Mouse (Mus musculus) midbrain, embryonic 10.5 days (tissue): ENCODE measurements around the gene 9430015G10Rik. TPM values are rescaled to one million over a fixed set of nuclear protein-coding genes. Genes with fewer than 3 reads are reported as not detected.

ENCODE experiments used
- DNase-seq: peaks from one replicate; pipeline ENCODE4 v3.0.0-alpha.2; 2017; ENCODE audit warnings: low spot score
- H3K27ac ChIP-seq: fragments of 300-500 bp; sonication (generic); replicated peaks from 2 replicates; pipeline ENCODE4 v1.5.1; 2016; ENCODE audit warnings: mild to moderate bottlenecking
- H3K27me3 ChIP-seq: fragments of 300-500 bp; sonication (generic); 2 replicates; pipeline ENCODE4 v1.6.1; 2016; ENCODE audit warnings: low read depth, mild to moderate bottlenecking; ENCODE audit not compliant: poor library complexity, severe bottlenecking
- H3K36me3 ChIP-seq: fragments of 300-500 bp; sonication (generic); 2 replicates; pipeline ENCODE4 v1.6.1; 2016; ENCODE audit warnings: mild to moderate bottlenecking, moderate library complexity
- H3K4me1 ChIP-seq: fragments of 300-500 bp; sonication (generic); 2 replicates; pipeline ENCODE4 v1.6.1; 2016
- H3K4me3 ChIP-seq: fragments of 300-500 bp; sonication (generic); 2 replicates; pipeline ENCODE4 v1.5.1; 2016; ENCODE audit warnings: mild to moderate bottlenecking, moderate library complexity
- H3K9me3 ChIP-seq: fragments of 300-500 bp; sonication (generic); replicated peaks from 2 replicates; pipeline ENCODE4 v1.6.1; 2016; ENCODE audit warnings: mild to moderate bottlenecking
- WGBS: fragments of 180-500 bp; shearing (Covaris S2); methylation state at CpG from one replicate; pipeline ENCODE4 v1.1.7; 2016; 5-methylcytosine and 5-hydroxymethylcytosine counted together
- polyA plus RNA-seq: library from polyadenylated mRNA; unstranded; fragments of >200 nt; fragmentation: Nextera tagmentation; extraction: Ambion mirVana; gene quantifications from 2 replicates; pipeline ENCODE4 v1.2.1, GENCODE M21; 2016

Gene 9430015G10Rik
- polyA plus RNA-seq, 1 experiment from 2014 or later, result 76.5 TPM

GRCm38 (mm10) chr4:156108606-156109546, 906 bp upstream of the 9430015G10Rik start:
- peaks cover 11% of the 10 kb centered on the region for H3K4me1 ChIP-seq
- H3K36me3 ChIP-seq, result peaks cover 8% of the 10 kb centered on the region; the same call in 1 of the 2 replicates
- H3K27me3 ChIP-seq, result no peaks in the 10 kb centered on the region
- peak overlapping the region; percentile 92 for H3K27ac ChIP-seq
- peak overlapping the region; percentile 85 for H3K4me3 ChIP-seq
- WGBS, result 37% methylated on average over 13 of the region's 13 CpGs
- DNase-seq, result peak; percentile 59
- H3K9me3 ChIP-seq, result no peaks in the 10 kb centered on the region

- no peaks in the 10 kb centered on the region for H3K4me1 ChIP-seq
- no peak overlapping the region for H3K27ac ChIP-seq
- peaks cover 91% of the 10 kb centered on the region for H3K36me3 ChIP-seq
- no peaks in the 10 kb centered on the region for H3K9me3 ChIP-seq
- no peak for DNase-seq
- H3K27me3 ChIP-seq, result no peaks in the 10 kb centered on the region
- 96% methylated on average over 7 of the region's 7 CpGs for WGBS
- H3K4me3 ChIP-seq, result no peak overlapping the region
These were observed 14.3 kb downstream of the 9430015G10Rik start for GRCm38 (mm10) chr4:156124077-156124476.

GRCm38 (mm10) chr4:156125393-156125792, 15.6 kb downstream of the 9430015G10Rik start:
- Histone ChIP-seq H3K36me3 (peaks cover 77% of the 10 kb centered on the region), H3K9me3 (no peaks in the 10 kb centered on the region), H3K27me3 (no peaks in the 10 kb centered on the region), H3K27ac (no peak overlapping the region), H3K4me1 (no peaks in the 10 kb centered on the region), H3K4me3 (no peak overlapping the region)
- no peak for DNase-seq
- 97% methylated on average over 6 of the region's 6 CpGs for WGBS

GRCm38 (mm10) chr4:156126841-156127240, 17.1 kb downstream of the 9430015G10Rik start:
- no peaks in the 10 kb centered on the region for H3K9me3 ChIP-seq
- H3K36me3 ChIP-seq, result peaks cover 63% of the 10 kb centered on the region
- no peak overlapping the region for H3K4me3 ChIP-seq
- no peaks in the 10 kb centered on the region for H3K4me1 ChIP-seq
- H3K27ac ChIP-seq, result no peak overlapping the region
- H3K27me3 ChIP-seq, result no peaks in the 10 kb centered on the region
- DNase-seq, result no peak
- 93% methylated on average over 7 of the region's 7 CpGs for WGBS

- no peaks in the 10 kb centered on the region for H3K27me3 ChIP-seq
- H3K9me3 ChIP-seq, result no peaks in the 10 kb centered on the region
- no peak overlapping the region for H3K27ac ChIP-seq
- H3K4me3 ChIP-seq, result no peak overlapping the region
- H3K4me1 ChIP-seq, result no peaks in the 10 kb centered on the region
- H3K36me3 ChIP-seq, result peaks cover 44% of the 10 kb centered on the region
- 87% methylated on average over 5 of the region's 5 CpGs for WGBS
- DNase-seq, result no peak
These were observed 19.0 kb downstream of the 9430015G10Rik start for GRCm38 (mm10) chr4:156128746-156129145.

- WGBS, result 86% methylated on average over 15 of the region's 15 CpGs
- no peak within 1 kb of the TSS for H3K4me3 ChIP-seq
- peaks cover 27% of the 10 kb centered on the region for H3K36me3 ChIP-seq
- DNase-seq, result no peak
- no peaks in the 10 kb centered on the region for H3K27me3 ChIP-seq
- H3K9me3 ChIP-seq, result no peaks in the 10 kb centered on the region
- no peaks in the 10 kb centered on the region for H3K4me1 ChIP-seq
- no peak within 1 kb of the TSS for H3K27ac ChIP-seq
These were observed 20.7 kb downstream of the 9430015G10Rik start, which contains the start of gene Rnf223 for GRCm38 (mm10) chr4:156130436-156130835. Gene Rnf223 (plus strand): TSS chr4:156130513.

GRCm38 (mm10) chr4:156130940-156131339, 21.2 kb downstream of the 9430015G10Rik start:
- DNase-seq, result no peak
- H3K27ac ChIP-seq, result no peak overlapping the region
- H3K27me3 ChIP-seq, result no peaks in the 10 kb centered on the region
- H3K4me1 ChIP-seq, result no peaks in the 10 kb centered on the region
- 82% methylated on average over 10 of the region's 10 CpGs for WGBS
- no peaks in the 10 kb centered on the region for H3K9me3 ChIP-seq
- peaks cover 22% of the 10 kb centered on the region for H3K36me3 ChIP-seq
- H3K4me3 ChIP-seq, result no peak overlapping the region

GRCm38 (mm10) chr4:156133334-156133733, 23.6 kb downstream of the 9430015G10Rik start:
- WGBS, result 70% methylated on average over 5 of the region's 5 CpGs
- H3K27ac ChIP-seq, result no peak overlapping the region

GRCm38 (mm10) chr4:156133943-156134605, 24.3 kb downstream of the 9430015G10Rik start:
- no peak for DNase-seq
- no peaks in the 10 kb centered on the region for H3K4me1 ChIP-seq
- no peaks in the 10 kb centered on the region for H3K27me3 ChIP-seq
- no peak overlapping the region; the same call in 1 of the 2 replicates for H3K27ac ChIP-seq
- H3K4me3 ChIP-seq, result no peak overlapping the region
- 84% methylated on average over 12 of the region's 12 CpGs for WGBS
- peaks cover 11% of the 10 kb centered on the region for H3K9me3 ChIP-seq
- no peaks in the 10 kb centered on the region for H3K36me3 ChIP-seq

More at GRCm38 (mm10) chr4:156133334-156133733, 23.6 kb downstream of the 9430015G10Rik start:
- H3K4me3 ChIP-seq, result no peak overlapping the region
- H3K27me3 ChIP-seq, result no peaks in the 10 kb centered on the region
- peaks cover 4% of the 10 kb centered on the region for H3K9me3 ChIP-seq
- no peaks in the 10 kb centered on the region for H3K4me1 ChIP-seq
- no peaks in the 10 kb centered on the region; the same call in 1 of the 2 replicates for H3K36me3 ChIP-seq
- no peak for DNase-seq

- Histone ChIP-seq H3K36me3 (no peaks in the 10 kb centered on the region), H3K4me3 (no peak overlapping the region), H3K27ac (no peak overlapping the region), H3K27me3 (no peaks in the 10 kb centered on the region), H3K4me1 (no peaks in the 10 kb centered on the region), H3K9me3 (peaks cover 12% of the 10 kb centered on the region)
- DNase-seq, result no peak
- 94% methylated on average over 13 of the region's 13 CpGs for WGBS
These were observed 25.3 kb downstream of the 9430015G10Rik start for GRCm38 (mm10) chr4:156135112-156135511.

- no peaks in the 10 kb centered on the region for H3K4me1 ChIP-seq
- no peak for DNase-seq
- no peak overlapping the region for H3K4me3 ChIP-seq
- no peaks in the 10 kb centered on the region for H3K27me3 ChIP-seq
- H3K9me3 ChIP-seq, result peaks cover 12% of the 10 kb centered on the region
- WGBS, result 94% methylated on average over 14 of the region's 14 CpGs
- H3K36me3 ChIP-seq, result no peaks in the 10 kb centered on the region
- H3K27ac ChIP-seq, result no peak overlapping the region
These were observed 26.0 kb downstream of the 9430015G10Rik start for GRCm38 (mm10) chr4:156135801-156136200.

GRCm38 (mm10) chr4:156136285-156137100, 26.7 kb downstream of the 9430015G10Rik start:
- Histone ChIP-seq H3K4me1 (no peaks in the 10 kb centered on the region), H3K9me3 (peaks cover 12% of the 10 kb centered on the region), H3K4me3 (no peak overlapping the region), H3K36me3 (no peaks in the 10 kb centered on the region), H3K27me3 (no peaks in the 10 kb centered on the region), H3K27ac (no peak overlapping the region)
- DNase-seq, result no peak
- WGBS, result 94% methylated on average over 30 of the region's 30 CpGs
